Mouse (Mus musculus) c-Kit-positive CD71-positive TER-119-negative erythroid progenitor cells, embryonic 14.5 days (primary cell): Measurements from ENCODE around the gene Tyrobp.
A peak's percentile ranks its signal among the peaks of the same experiment; 100 is the strongest.

ENCODE experiments used
- DNase-seq: peaks from one replicate; pipeline ENCODE4 v3.0.0-alpha.2; 2013; ENCODE audit warnings: low read depth

Gene Tyrobp

DNA sequence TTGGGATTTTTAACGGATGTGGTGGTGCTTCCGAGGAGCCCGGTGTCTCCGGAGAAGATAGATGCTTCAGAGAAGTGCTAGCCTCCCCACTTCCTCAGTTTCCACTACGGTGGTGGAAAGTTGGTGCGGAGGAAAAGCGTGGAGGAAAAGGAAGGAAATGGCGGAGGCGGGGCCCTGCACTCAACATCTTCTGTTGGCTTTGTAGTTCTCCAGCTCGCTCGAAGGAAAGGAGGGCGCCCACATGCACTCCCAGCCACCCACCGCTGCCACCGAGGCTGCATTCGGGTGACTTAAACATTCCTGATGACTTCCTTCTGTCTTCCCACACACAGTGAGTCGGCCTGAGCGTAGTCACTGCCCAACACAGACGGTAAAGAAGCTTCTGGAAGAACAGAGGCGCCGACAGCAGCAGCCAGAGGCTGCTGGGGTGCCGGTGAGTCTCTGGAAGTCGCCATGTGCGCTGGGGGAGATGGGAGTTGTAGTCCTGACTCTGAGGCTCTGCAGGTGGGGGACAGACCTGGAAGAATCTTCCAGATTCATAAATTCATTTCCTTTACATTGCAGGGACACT is 9.6 kb downstream of the Tyrobp start:
- DNase-seq = no peak

DNA sequence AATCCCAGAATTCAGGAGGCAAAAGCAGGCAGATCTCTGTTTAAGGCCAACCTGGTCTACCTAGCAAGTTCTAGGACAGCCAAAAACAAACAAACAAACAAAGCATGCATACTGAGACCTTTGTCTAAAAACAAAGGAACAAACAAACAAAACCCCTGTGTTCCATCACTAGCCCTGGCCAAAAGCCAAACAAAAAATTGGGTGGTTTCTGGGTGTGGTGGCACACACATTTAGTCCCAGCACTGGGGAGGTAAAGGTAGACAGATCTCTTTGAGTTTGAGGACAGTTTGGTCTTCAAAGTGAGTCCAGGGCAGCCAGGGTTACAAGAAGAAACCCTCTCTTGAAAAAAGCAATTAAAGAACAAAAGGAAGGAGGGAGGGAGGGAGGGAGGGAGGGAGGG is 15.8 kb downstream of the Tyrobp start:
- DNase-seq = no peak

- DNase-seq = no peak
Measured at GRCm38 (mm10) chr7:30430191-30430590, 16.6 kb downstream of the Tyrobp start.

- no peak for DNase-seq
Measured at GRCm38 (mm10) chr7:30431793-30432192, 18.2 kb downstream of the Tyrobp start.

DNA sequence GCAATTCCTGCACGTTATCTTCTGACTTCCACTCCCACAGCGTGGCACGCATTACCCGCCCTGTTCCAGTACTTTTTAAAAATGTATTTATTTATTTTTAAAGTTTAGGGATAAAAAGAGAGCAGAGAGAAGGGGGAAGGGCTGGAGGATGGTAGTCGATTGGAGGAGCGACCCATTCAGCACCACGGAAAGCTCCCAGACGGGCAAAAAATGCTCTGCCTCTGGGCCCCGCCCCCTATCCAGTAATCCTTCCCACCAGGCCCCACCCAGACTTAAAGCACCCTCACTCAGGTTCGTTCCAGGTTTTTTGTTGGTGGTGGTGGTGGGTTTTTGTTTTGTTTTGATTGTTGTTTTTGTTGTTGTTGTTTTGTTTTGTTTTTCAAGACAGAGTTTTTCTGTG is 20.7 kb downstream of the Tyrobp start:
- no peak for DNase-seq

DNA sequence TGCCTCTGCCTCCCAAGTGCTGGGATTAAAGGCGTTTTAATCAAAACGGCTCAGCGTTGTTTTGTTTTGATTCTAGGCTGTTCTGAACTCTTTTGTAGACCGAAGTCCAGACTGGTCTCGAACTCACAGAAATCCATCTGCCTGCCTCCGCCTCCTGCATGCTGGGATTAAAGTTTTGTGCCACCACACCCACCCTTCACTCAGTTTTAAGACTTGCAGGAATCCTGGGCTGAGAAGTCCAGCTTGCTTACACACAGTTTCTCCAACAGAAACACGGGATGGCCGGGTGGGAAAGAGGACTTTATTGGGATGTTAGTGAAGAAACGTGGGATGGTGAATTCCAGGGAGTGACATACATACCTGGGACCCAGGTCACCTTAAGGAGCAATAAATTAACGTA is 21.1 kb downstream of the Tyrobp start:
- no peak for DNase-seq

GRCm38 (mm10) chr7:30435156-30435555 is 21.6 kb downstream of the Tyrobp start:
- no peak for DNase-seq

DNA sequence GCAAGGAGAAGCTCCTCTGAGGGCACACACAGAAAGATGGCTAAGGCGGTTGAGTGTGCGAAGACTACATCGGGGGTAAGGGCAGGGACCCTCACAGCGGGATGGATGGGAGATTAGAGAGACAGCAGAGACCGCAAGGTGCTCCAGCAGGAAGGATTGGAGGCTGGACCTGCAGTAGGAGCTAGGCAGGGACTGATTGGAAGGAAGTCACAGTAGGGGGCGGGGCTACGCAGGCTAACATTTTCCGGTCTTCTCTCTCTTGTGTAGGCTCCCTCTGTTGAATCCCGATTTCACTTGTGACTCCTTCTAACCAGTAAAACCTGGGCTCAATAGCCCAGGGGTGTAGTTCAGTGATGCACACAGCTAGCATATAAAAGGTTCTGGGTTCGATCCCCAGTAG is 23.3 kb downstream of the Tyrobp start:
- DNase-seq = no peak

GRCm38 (mm10) chr7:30439734-30440133 is 26.2 kb downstream of the Tyrobp start:
- DNase-seq = no peak

GRCm38 (mm10) chr7:30440697-30441096 is 27.1 kb downstream of the Tyrobp start:
- DNase-seq = no peak

DNA sequence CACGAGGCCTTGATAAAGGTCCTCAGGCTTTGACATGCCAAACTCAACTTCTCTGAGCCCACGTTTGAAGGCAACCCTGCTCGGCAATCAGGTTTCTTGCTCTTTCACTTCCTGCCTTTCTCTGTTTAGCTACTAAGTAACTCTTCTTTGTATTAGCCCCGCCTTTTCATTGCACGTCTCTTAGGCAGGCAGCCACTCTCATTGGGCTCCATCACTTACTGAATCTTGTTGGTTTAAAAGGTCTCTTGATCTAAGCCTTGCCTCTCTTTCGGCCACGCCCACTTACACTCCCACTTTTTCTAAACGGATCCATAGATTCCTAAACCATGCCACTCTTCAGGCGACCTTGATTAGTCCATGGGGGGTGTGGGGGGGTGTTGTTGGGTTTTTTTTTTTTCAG is 30.1 kb downstream of the Tyrobp start:
- DNase-seq = no peak

DNA sequence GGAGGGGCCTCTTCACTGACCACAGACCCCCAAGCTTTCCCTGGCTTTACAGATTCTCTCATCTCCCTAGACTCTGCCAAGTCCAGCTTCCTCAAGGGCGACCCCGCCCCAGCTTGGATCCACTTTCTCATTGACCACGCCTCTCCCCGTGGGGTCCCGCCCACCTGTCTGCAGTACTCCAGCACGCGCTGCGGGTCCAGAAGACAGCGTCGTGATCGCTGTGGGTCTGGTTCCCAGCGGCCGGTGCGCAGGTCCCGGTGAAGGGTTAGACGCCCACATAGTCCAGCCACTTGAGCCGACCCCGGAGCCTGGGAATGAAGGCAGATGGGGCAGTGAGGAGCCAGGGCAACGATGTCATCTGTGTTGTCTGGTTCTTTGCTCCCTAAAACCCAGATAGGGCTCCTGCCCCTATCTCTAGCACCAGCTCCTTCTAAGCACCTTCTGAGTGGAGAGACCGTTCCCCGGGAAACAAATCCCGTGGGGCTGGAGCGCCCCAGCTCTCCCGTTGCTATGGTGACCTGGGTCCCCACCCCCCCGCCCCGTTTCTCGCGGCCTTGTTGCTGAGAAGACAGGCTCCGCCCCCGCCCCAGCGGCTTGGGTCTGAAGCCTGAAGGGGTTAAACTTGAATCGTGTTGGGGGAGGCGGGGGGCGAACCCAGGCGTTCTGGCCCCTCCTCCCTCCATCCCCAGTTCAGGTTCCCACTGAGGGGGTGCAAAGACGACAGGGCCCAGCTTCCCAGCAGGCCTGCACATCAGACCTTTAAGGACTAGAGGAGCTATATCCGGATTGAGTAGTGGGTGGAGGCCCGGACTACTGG is 30.8 kb downstream of the Tyrobp start:
- DNase-seq = no peak

GRCm38 (mm10) chr7:30444971-30445751 is 31.6 kb downstream of the Tyrobp start, which contains the start of gene Aplp1:
Gene Aplp1, minus strand, starts transcription at chr7:30445535.
- no peak for DNase-seq

- DNase-seq = no peak
Measured at GRCm38 (mm10) chr7:30450241-30450640, 36.7 kb downstream of the Tyrobp start.

- no peak for DNase-seq
Measured at GRCm38 (mm10) chr7:30453327-30453726, 39.8 kb downstream of the Tyrobp start.

GRCm38 (mm10) chr7:30453766-30454165 is 40.2 kb downstream of the Tyrobp start:
- DNase-seq = peak; percentile 23

DNA sequence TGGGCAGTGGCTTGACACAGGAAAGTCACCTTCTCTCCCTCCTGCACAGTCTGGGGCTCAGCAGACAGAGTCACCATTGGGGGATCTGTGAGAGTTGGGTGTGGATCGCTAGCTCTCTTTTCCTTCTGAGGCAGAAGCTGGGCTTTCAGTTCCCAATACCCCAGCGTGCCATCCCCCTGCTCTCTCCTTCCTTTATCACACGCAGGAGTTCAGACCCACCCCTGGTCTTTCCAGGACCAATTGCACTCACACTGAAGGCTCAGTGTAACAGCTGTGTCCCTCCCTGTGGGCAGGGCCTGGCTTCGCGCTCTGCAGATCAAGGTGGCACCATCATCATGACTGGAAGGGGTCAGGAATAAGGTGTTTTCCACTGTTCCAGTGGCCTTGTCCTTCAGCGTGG is 40.7 kb downstream of the Tyrobp start:
- no peak for DNase-seq

DNA sequence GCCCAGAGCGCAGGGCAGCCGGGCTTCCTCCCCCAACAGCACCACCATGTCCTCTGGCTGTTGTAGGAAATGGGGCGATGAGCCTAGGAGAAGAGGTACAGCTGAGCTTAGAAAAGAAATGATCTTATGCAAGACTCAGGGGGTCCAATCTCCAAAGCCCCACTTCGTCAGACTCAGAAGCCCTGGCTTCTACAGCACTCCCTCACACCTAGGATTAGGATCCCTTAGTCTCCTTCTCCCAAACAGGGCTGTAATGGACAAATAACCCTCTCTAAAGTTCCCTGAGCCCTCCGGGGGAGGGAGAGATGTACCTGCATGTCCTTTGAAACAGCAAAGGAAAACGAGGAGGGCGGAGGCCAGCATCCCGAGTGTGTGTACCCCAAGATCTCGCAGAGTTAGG is 42.9 kb downstream of the Tyrobp start:
- DNase-seq = no peak

DNA sequence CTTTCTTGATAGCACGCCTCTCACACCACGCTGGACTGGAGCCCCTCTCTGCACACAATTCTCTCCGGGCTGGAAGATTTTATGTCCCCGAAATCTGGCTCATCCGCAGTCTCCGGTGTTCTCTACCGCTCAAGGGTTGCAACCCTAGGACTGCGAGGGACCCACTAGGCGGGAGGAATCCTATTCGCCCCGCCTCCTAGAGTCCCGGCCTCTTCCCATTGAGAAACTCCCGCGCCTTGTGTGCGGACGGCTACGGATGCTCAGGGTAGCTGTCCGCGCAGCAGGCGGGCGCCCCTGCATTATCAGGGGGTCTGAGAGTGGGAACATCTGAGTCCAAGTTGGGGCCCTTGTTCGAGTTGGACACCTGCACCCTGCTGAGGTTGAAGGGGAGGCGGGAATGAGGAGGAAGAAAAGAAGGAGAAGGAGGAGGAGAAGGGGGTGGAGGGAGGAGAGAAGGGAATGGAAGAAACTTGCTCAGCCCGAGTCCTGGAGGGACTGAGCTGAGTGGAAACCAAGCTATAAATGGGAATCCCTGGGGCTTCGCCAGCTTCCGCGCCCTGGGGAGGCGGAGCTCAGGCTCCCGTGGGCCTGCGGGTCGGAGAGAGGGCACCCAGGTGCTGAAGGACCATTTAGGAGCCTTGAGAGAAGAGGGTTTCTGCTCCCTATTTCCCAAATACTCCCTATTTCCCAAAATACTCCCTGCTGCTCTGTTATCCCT is 43.5 kb downstream of the Tyrobp start:
- no peak for DNase-seq

DNA sequence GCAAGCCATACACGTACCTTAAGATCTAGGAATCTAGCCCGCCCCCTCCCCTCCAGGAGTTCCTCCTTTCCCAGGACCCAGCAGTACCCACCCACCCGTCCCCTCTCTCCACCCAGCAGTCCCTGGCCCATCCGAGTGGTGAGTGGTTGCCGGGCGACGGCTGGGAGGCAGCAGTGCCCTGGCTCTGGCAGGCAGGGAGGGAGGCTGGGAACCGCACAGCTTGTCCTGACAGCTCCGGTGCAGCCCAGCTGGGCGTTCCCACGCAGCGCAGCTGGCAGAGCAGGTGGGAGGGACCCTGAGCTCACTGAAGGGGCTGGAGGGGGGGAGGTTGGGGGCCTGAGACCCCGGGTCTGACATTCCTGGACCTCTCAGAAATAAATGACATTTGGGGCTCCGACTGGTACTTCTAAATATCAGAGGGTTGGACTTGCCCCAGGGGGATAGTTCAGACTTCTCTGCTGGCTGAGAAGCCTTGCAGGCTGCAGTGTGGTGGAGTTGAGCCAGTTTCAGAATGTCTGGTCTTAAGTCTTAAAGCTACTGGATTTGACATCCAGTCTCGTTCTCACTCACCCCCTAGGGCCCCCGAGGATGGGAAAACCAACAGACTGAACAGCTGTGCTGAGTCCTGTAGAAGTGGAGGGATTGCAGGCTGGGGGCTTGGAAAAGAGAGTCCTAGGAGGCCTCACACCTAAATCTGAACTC is 44.2 kb downstream of the Tyrobp start, which contains the start of the genes Kirrel2 and Nphs1:
Gene Kirrel2 (minus strand): TSS at position 62 of the 702 bp plus-strand sequence.
Gene Nphs1 (plus strand): TSS at position 687 of the 702 bp plus-strand sequence.
- no peak for DNase-seq

DNA sequence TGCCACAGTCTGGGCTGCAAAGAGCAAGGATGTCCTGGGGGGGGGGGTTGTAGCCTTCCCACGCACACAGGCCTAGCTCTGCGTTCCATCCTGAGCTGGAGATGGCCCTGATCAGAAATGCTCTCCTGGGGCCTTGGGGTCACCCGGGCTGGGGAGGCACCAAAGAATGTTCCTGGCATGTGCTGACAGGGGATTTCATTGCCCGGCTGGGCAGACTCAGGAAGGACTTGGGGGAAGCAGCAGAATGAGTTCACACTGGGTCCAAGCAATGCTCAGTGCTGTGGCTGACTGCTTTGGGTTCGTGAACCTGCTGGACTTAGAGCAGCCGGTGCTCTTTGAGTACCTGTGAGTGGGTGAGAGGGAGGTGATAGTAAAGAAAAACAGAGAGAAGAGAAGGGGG is 45.9 kb downstream of the Tyrobp start:
- DNase-seq = no peak
